Mouse (Mus musculus) thymus, adult 2 months (tissue): Measurements from ENCODE around the gene Rbm20.

Experiments
- CTCF ChIP-seq: fragments of 200-500 bp; IDR thresholded peaks from 2 replicates; pipeline ENCODE4 v1.5.1; 2012; ENCODE audit warnings: mild to moderate bottlenecking, control low read depth, low read length, moderate library complexity, borderline replicate concordance; ENCODE audit not compliant: control insufficient read depth, poor library complexity, insufficient read depth; ENCODE audit errors: extremely low read depth
- POLR2A ChIP-seq: fragments of 200-500 bp; IDR thresholded peaks from 2 replicates; pipeline ENCODE4 v1.6.1; 2012; ENCODE audit warnings: mild to moderate bottlenecking, low read length, control low read depth, moderate library complexity; ENCODE audit not compliant: control insufficient read depth, poor library complexity, insufficient read depth; ENCODE audit errors: extremely low read depth

- TF ChIP-seq CTCF (no peak), POLR2A (no peak)
These were observed 132.2 kb downstream of the Rbm20 start for GRCm38 (mm10) chr19:53809185-53809861.
